Mouse (Mus musculus): ENCODE results near the gene Gm20388. TPM values are rescaled to one million over a fixed set of nuclear protein-coding genes. Genes with fewer than 3 reads are reported as not detected.

Gene Gm20388
- polyA plus RNA-seq, 1 experiment from 2014 or later, result not detected

DNA sequence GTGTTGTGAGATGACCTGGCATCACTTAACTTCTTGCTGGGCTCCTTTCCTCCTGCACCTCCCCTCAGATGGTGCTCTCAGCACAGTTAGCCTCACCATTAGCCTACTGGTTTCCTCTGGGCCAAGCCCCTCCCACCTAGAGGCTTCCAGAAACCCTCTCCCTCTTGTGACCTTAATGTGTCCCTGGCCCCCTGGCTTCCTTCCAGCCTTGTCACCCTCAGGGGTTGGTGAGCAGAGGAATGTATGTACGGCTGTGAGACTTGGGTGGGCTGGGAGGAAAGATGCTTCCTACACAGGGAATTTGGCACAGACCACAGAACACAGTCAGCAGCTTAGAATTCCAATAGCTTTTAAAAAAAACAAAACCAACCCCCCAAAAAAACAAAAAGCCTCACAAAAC is 1970.2 kb downstream of the Gm20388 start:
- WGBS, result 87% methylated on average over 1 of the region's 1 CpGs
- H3K9ac ChIP-seq (ENCODE audit: low read length), result no peak overlapping the region
- no peak overlapping the region for H3K4me2 ChIP-seq
- no peak overlapping the region for H3K27ac ChIP-seq (ENCODE audit: low read depth, low read length)
- DNase-seq (ENCODE audit: low spot score, missing footprints) (no peak), ATAC-seq (ENCODE audit: low FRiP score) (no peak)
- H3K4me3 ChIP-seq (ENCODE audit: low read depth, low read length), result no peak overlapping the region
- H3K9me3 ChIP-seq (ENCODE audit: control insufficient read depth, low read length), result no peaks in the 10 kb centered on the region
- peaks cover 2% of the 10 kb centered on the region; the same call in 1 of the 2 replicates for H3K36me3 ChIP-seq (ENCODE audit: control insufficient read depth, insufficient read depth, low read length)
- H3K4me1 ChIP-seq (ENCODE audit: control insufficient read depth, insufficient read depth, low read length), result no peaks in the 10 kb centered on the region
- no peaks in the 10 kb centered on the region for H3K27me3 ChIP-seq (ENCODE audit: control insufficient read depth, insufficient read depth, low read length)

DNA sequence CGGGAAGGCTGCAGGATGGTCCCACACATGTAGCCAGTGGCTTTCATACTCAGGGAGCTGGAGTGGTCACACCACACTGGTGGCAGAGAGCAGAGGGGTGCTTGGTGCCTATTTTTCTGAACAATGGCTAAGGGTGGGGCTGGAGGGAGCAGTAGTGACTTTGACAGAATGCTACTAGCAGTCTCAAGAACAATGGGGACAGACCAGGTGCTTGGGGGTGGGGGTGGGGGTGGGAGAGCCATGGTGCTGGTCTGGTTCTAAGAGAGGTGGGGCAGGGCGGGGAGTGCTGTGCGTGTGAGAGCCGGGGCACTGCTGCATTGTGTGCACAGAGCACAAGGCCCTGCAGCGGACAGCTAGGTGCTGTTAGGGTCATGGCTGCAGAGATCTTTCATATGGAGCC is 1971.3 kb downstream of the Gm20388 start:
- Histone ChIP-seq H3K36me3 (ENCODE audit: control insufficient read depth, insufficient read depth, low read length) (peaks cover 2% of the 10 kb centered on the region; the same call in 1 of the 2 replicates), H3K4me3 (ENCODE audit: low read depth, low read length) (no peak overlapping the region), H3K9me3 (ENCODE audit: control insufficient read depth, low read length) (no peaks in the 10 kb centered on the region), H3K4me1 (ENCODE audit: control insufficient read depth, insufficient read depth, low read length) (no peaks in the 10 kb centered on the region), H3K27ac (ENCODE audit: low read depth, low read length) (no peak overlapping the region), H3K27me3 (ENCODE audit: control insufficient read depth, insufficient read depth, low read length) (no peaks in the 10 kb centered on the region), H3K9ac (ENCODE audit: low read length) (no peak overlapping the region), H3K4me2 (no peak overlapping the region)
- ATAC-seq (ENCODE audit: low FRiP score), result no peak
- 90% methylated on average over 5 of the region's 5 CpGs for WGBS
- DNase-seq (ENCODE audit: low spot score, missing footprints), result no peak

DNA sequence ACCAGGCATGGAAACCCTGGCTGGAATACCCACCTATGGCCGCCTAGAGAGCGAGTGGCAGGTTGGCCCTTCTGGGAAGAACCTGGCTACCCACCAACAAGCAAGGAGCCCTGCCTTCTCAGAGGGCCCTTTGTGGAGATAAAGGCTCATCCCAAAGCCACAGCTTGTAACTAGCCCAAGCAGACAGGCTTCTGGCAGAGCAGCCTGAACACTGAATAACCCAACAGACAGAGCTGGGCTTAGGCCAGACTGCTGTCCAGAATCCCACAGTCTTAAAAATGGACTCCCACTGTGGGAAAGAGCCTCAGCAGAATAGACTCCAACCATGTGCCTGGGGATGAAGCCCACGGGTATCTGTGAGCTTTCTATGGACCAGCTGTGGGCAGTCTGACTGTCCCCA is 1973.5 kb downstream of the Gm20388 start:
- Histone ChIP-seq H3K27ac (ENCODE audit: low read depth, low read length) (no peak overlapping the region), H3K4me2 (no peak overlapping the region), H3K4me1 (ENCODE audit: control insufficient read depth, insufficient read depth, low read length) (no peaks in the 10 kb centered on the region), H3K9ac (ENCODE audit: low read length) (no peak overlapping the region), H3K36me3 (ENCODE audit: control insufficient read depth, insufficient read depth, low read length) (peaks cover 7% of the 10 kb centered on the region; the same call in 1 of the 2 replicates), H3K4me3 (ENCODE audit: low read depth, low read length) (no peak overlapping the region), H3K27me3 (ENCODE audit: control insufficient read depth, insufficient read depth, low read length) (no peaks in the 10 kb centered on the region), H3K9me3 (ENCODE audit: control insufficient read depth, low read length) (no peaks in the 10 kb centered on the region)
- ATAC-seq (ENCODE audit: low FRiP score) (no peak), DNase-seq (ENCODE audit: low spot score, missing footprints) (no peak)
- 83% methylated on average over 3 of the region's 3 CpGs for WGBS

DNA sequence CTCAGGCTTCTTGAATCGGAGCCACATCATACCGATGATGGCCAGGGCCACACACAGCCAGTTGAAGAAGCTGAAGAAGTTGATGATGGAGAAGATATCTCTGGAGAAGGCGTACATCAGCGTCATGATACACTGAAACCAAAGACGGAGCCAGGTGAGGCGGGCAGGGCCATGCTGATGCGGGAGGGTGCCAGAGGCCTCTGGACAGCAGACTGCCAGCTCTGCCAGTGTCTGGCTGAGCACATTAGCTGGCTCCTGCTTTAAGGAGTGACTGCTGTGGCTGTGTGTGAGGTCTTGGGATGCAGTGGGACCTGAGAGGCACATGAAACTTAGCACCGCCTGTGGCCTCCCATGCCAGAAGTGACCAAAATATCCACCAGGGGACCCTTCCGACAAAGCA is 1974.4 kb downstream of the Gm20388 start:
- H3K36me3 ChIP-seq (ENCODE audit: control insufficient read depth, insufficient read depth, low read length), result peaks cover 7% of the 10 kb centered on the region; the same call in 1 of the 2 replicates
- H3K4me1 ChIP-seq (ENCODE audit: control insufficient read depth, insufficient read depth, low read length), result no peaks in the 10 kb centered on the region
- no peak overlapping the region for H3K27ac ChIP-seq (ENCODE audit: low read depth, low read length)
- 95% methylated on average over 9 of the region's 9 CpGs for WGBS
- H3K9ac ChIP-seq (ENCODE audit: low read length), result no peak overlapping the region
- DNase-seq (ENCODE audit: low spot score, missing footprints), result no peak
- H3K4me3 ChIP-seq (ENCODE audit: low read depth, low read length), result no peak overlapping the region
- no peak overlapping the region for H3K4me2 ChIP-seq
- no peak for ATAC-seq (ENCODE audit: low FRiP score)
- no peaks in the 10 kb centered on the region for H3K9me3 ChIP-seq (ENCODE audit: control insufficient read depth, low read length)
- H3K27me3 ChIP-seq (ENCODE audit: control insufficient read depth, insufficient read depth, low read length), result no peaks in the 10 kb centered on the region

DNA sequence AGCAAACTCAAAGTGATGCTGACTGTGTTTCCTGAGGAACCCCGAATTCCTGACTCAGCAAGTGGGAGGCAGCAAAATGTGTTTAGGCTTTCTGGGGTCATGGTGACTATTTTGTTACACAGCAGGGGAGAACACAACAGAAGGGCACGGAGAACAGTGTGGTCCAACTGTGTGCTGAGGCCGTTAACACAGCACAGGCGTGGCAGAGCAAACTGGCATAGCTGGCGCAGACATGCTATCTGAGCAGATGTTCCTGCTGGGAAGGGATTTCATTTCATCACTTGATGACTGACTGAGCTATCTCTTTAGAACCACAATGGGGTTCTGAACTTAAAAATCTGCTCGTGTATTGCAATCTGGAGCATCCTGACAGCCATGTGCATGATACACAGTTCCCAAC is 1974.8 kb downstream of the Gm20388 start:
- Histone ChIP-seq H3K9me3 (ENCODE audit: control insufficient read depth, low read length) (no peaks in the 10 kb centered on the region), H3K9ac (ENCODE audit: low read length) (no peak overlapping the region), H3K4me1 (ENCODE audit: control insufficient read depth, insufficient read depth, low read length) (no peaks in the 10 kb centered on the region), H3K27me3 (ENCODE audit: control insufficient read depth, insufficient read depth, low read length) (no peaks in the 10 kb centered on the region), H3K36me3 (ENCODE audit: control insufficient read depth, insufficient read depth, low read length) (peaks cover 7% of the 10 kb centered on the region; the same call in 1 of the 2 replicates), H3K4me2 (no peak overlapping the region), H3K27ac (ENCODE audit: low read depth, low read length) (no peak overlapping the region), H3K4me3 (ENCODE audit: low read depth, low read length) (no peak overlapping the region)
- no peak for DNase-seq (ENCODE audit: low spot score, missing footprints)
- WGBS, result 88% methylated on average over 6 of the region's 6 CpGs
- ATAC-seq (ENCODE audit: low FRiP score), result no peak

DNA sequence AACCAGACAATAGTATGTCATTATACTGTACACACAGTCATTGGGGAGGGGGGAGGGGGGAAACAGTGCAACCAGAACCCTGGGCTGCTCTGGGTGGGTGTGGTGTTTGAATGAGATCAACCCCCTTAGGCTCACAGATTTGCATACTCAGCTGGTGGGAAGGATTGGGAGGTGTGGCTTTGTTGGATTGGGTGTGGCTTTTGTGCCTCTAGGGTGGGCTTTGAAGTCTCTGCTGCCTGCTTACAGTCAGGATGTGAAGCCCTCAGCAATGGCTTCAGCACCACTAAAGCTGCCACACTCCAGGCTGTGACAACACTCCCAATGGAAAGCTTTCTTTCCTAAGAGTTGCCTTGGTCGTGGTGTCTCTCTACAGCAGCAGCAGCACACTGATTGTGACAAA is 1976.9 kb downstream of the Gm20388 start:
- ATAC-seq (ENCODE audit: low FRiP score) (no peak), DNase-seq (ENCODE audit: low spot score, missing footprints) (no peak)
- Histone ChIP-seq H3K36me3 (ENCODE audit: control insufficient read depth, insufficient read depth, low read length) (peaks cover 7% of the 10 kb centered on the region; the same call in 1 of the 2 replicates), H3K4me2 (no peak overlapping the region), H3K4me3 (ENCODE audit: low read depth, low read length) (no peak overlapping the region), H3K27ac (ENCODE audit: low read depth, low read length) (no peak overlapping the region), H3K27me3 (ENCODE audit: control insufficient read depth, insufficient read depth, low read length) (no peaks in the 10 kb centered on the region), H3K9me3 (ENCODE audit: control insufficient read depth, low read length) (no peaks in the 10 kb centered on the region), H3K4me1 (ENCODE audit: control insufficient read depth, insufficient read depth, low read length) (no peaks in the 10 kb centered on the region), H3K9ac (ENCODE audit: low read length) (no peak overlapping the region)
- WGBS, result 58% methylated on average over 1 of the region's 1 CpGs

DNA sequence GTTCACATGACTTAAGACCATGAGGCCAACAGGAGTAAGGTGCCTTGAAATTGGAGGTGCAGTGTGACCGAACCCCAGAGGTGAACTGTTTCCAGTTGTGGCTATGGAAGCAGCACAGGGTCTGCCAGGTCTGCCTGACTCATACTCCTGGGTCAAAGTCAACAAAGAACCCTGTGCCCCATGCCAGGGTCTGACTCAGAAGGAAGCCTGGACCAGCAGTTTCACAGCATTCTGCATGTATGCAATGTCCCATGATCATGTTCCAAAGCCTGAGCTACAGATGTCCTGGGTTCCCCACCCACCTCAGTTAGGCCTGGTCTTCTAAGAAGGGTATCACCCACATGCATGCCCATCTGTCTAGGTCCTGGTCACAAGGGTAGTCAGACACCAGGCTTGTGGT is 1978.7 kb downstream of the Gm20388 start:
- Histone ChIP-seq H3K36me3 (ENCODE audit: control insufficient read depth, insufficient read depth, low read length) (peaks cover 7% of the 10 kb centered on the region; the same call in 1 of the 2 replicates), H3K4me1 (ENCODE audit: control insufficient read depth, insufficient read depth, low read length) (no peaks in the 10 kb centered on the region), H3K9ac (ENCODE audit: low read length) (no peak overlapping the region), H3K27me3 (ENCODE audit: control insufficient read depth, insufficient read depth, low read length) (no peaks in the 10 kb centered on the region), H3K27ac (ENCODE audit: low read depth, low read length) (no peak overlapping the region), H3K9me3 (ENCODE audit: control insufficient read depth, low read length) (no peaks in the 10 kb centered on the region), H3K4me2 (no peak overlapping the region), H3K4me3 (ENCODE audit: low read depth, low read length) (no peak overlapping the region)
- DNase-seq (ENCODE audit: low spot score, missing footprints) (no peak), ATAC-seq (ENCODE audit: low FRiP score) (no peak)
- 94% methylated on average over 1 of the region's 1 CpGs for WGBS

DNA sequence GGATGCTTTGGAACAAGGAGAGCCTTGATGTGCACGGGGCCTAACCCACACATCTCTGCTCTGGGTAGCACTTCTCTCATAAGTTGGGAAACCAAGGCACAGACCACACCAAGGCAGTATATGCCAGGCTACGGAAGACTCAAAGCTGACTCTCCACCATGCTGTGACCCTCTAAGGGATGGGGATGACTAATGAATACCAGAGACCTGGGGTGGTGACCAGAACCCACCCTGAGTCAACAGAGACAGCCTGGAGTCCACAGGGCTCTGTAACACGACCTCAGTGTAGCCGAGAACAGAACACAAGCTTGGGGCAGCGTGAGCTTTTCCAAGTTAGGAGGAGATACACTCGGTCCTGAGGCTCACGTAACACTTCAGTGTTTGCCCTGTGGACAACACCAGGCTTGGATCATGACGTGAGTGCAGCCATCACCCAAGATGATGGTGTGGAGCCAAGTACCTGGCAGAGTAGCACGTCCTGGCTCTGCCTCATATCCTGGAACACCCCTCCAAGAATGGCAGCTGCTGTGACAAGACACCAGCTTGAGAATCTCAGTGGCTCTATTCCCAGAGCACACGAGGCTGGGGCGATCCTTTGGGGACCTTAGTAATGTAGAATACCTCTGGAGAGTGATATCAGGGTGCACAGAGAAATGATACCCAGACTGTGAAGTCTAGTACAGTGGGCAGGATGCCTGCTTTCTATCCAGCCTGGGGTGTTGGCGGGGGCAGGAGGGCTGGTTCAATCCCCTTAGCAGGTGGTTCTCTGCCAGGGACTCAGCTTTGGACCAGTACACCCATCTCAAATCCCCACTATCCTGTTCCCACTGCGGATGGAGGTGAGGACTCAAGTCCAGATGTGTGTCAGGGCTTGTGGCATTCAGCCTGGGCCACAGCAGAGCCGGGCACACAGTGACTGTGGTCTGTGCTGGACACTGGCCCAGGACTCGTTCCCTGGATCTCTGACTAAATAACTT is 1979.5 kb downstream of the Gm20388 start:
- Histone ChIP-seq H3K27me3 (ENCODE audit: control insufficient read depth, insufficient read depth, low read length) (no peaks in the 10 kb centered on the region), H3K27ac (ENCODE audit: low read depth, low read length) (no peak overlapping the region), H3K36me3 (ENCODE audit: control insufficient read depth, insufficient read depth, low read length) (peaks cover 5% of the 10 kb centered on the region; the same call in 1 of the 2 replicates), H3K4me3 (ENCODE audit: low read depth, low read length) (no peak overlapping the region), H3K4me1 (ENCODE audit: control insufficient read depth, insufficient read depth, low read length) (no peaks in the 10 kb centered on the region), H3K4me2 (no peak overlapping the region), H3K9ac (ENCODE audit: low read length) (no peak overlapping the region), H3K9me3 (ENCODE audit: control insufficient read depth, low read length) (no peaks in the 10 kb centered on the region)
- ATAC-seq (ENCODE audit: low FRiP score), result no peak
- DNase-seq (ENCODE audit: low spot score, missing footprints), result no peak
- 83% methylated on average over 15 of the region's 15 CpGs for WGBS

DNA sequence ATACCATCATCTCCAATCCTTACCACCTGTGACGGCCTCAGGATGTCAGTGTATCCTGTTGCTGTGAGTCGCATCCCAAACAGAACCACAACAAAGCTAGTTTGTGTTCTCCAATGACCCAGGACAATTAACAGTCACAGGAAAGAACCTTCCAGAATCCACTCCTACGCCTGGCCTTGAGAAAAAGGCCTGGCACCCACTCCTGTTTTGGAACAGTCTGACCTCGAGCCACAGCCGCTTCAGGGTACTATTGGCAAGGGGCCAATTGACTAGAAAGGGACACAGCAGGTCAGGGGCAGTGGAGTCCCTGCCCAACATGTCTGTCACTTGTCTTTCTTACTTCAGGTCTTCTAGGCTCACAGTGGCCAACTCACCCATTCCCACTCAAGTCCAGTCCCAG is 1982.2 kb downstream of the Gm20388 start:
- no peaks in the 10 kb centered on the region for H3K36me3 ChIP-seq (ENCODE audit: control insufficient read depth, insufficient read depth, low read length)
- no peak for DNase-seq (ENCODE audit: low spot score, missing footprints)
- no peaks in the 10 kb centered on the region for H3K9me3 ChIP-seq (ENCODE audit: control insufficient read depth, low read length)
- no peaks in the 10 kb centered on the region for H3K27me3 ChIP-seq (ENCODE audit: control insufficient read depth, insufficient read depth, low read length)
- 92% methylated on average over 5 of the region's 5 CpGs for WGBS
- no peak overlapping the region for H3K9ac ChIP-seq (ENCODE audit: low read length)
- H3K4me3 ChIP-seq (ENCODE audit: low read depth, low read length), result no peak overlapping the region
- ATAC-seq (ENCODE audit: low FRiP score), result no peak
- no peak overlapping the region for H3K4me2 ChIP-seq
- H3K27ac ChIP-seq (ENCODE audit: low read depth, low read length), result no peak overlapping the region
- H3K4me1 ChIP-seq (ENCODE audit: control insufficient read depth, insufficient read depth, low read length), result peaks cover 18% of the 10 kb centered on the region

All from midbrain, embryonic 11.5 days (tissue).